Mouse (Mus musculus) mouse embryonic stem cell (cell line): ENCODE measurements around the gene Neurl2.
"Not testable (repeated sequence)": the region's sequence is repeated elsewhere in the genome, so short reads cannot be mapped to it uniquely, and the experiment has no call there.

Experiments
- in situ Hi-C, 2 experiments: fragments of 300-500 bp; cut with MboI; formaldehyde crosslinking; loops; 1 replicate in 1 of 2; 3 replicates in 1 of 2; pipeline ENCODE4 v1.14.3; 2019 to 2020; ENCODE audit warnings: low sequenced_read_pairs in 2 of 2, low pct_unique_long_range_greater_than_20kb in 1 of 2, mixed read lengths in 1 of 2; ENCODE audit not compliant: unreplicated experiment in 1 of 2

Gene Neurl2

DNA sequence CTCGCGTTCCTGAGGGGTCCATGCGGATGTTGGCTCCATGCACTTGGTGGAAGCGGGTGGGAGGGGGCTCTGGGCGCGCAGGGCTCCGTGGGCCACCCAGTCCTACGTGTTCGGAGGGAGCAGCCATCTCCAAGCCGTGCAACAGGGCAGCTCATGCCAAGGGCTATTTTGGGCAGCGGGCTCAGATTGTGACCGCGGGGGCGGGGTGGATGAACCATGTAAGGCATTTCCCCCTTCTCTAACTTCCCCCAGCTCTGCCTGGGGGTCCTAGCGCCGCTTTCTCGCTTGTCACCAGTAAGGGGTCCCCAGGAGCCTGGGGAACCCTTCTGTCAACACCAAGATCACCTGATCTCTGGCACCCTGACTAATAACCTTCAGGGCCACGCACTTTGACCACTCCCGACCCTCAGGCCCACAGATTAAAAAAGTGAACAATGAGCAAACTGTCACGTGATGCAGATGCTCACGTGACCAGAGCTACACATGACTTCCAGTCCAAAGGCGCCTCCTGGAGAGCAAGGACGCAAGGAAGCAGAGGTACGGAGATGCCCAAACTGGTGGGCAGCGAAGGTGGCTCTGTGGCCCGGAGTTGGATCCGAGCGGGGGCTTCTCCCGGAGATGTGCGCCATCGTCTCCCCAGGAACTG lies at the start of gene Neurl2:
Gene Neurl2 (minus strand): TSS at position 143 of the 646 bp plus-strand sequence.
- in situ Hi-C loops: no loop called here

GRCm38 (mm10) chr2:164882619-164883018 lies 49.4 kb upstream of the Neurl2 start:
- in situ Hi-C loops: no loop called here

DNA sequence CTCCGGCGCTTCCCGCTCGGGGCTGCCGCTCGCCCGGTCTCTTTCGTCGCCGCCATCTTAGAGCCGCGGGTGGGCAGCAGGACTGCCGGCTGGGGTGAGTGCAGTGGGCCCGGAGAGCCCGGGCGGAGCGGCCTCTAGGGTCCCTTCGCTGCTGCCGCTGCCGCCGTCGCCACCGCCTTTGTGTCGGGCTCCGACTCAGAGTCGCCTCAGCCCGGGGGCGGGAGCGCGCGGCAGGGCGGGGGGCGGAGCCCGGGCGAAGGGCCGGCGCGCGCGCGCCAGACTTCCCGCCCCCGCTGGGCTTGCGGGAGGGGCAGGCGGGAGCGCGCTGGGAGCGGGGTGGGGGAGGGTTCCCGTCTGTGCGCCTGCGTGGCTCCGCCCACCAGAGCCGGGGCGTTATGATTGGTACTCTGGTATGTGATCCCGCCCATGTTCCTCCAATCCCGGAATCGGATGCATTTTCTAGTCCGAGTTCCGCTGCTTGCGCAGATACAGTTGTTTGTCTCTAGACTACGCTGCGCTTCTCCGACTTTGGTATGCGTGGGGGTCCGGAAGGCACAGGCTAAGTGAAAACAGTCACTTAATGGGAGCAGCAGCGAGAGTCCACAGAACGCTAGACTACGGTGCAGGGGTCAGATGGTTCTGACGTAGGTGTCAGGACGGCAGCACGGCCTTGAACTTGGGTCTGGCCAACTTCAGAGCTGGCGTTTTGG lies 46.5 kb upstream of the Neurl2 start:
- in situ Hi-C loops: no loop called here

DNA sequence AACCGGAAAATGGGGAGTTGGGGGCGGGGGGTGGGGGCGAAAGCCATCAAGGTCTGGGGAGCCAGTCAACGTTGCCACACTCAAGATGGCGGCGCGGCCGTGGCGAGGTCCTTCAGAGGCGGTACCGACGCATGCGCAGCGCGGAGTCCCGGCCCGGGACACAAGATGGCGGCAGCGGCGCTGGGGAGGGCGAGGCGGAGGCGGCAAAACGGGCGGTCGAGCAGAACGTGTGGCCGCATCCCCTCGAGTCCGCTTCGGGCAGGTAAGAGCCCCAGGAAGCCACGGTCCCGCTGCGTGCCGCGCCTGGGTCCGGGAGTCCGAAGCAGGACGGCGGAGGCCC lies 45.9 kb upstream of the Neurl2 start, which contains the start of gene Pcif1:
Gene Pcif1 (plus strand): TSS at position 77 of the 340 bp plus-strand sequence.
- in situ Hi-C loops: no loop called here

GRCm38 (mm10) chr2:164878509-164879227 lies 45.4 kb upstream of the Neurl2 start:
- in situ Hi-C loops: no loop called here

DNA sequence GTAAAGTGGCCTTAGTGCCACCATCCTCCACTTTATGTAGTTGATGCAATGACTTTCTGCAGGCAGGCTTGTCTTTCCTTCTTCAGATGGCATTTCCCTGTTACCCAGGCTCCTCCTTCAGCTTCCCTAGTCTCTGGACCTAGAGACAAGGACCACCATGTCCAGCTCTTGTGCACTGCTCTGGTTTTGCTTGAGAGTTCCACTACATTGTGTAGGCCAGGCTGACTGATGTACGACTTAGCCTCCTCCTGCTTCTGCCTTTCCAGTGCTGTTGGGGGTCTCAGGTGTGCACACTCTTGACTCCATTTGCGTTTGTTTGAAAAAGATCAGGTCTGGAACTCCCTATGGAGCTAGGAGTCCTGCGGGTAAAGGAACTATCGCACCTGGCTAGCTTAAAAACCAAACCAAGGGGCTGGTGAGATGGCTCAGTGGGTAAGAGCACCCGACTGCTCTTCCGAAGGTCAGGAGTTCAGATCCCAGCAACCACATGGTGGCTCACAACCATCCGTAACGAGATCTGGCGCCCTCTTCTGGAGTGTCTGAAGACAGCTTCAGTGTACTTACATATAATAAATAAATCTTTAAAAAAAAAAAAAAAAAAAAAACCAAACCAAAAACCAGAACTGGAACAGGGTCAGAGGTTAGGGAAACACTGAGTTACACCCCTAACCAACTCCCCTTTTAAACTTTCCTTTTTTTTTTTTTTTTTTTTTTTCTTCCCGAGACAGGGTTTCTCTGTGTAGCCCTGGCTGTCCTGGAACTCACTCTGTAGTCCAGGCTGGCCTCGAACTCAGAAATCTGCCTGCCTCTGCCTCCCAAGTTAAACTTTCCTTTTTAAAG lies 44.3 kb upstream of the Neurl2 start:
- in situ Hi-C loops: not testable (repeated sequence)

DNA sequence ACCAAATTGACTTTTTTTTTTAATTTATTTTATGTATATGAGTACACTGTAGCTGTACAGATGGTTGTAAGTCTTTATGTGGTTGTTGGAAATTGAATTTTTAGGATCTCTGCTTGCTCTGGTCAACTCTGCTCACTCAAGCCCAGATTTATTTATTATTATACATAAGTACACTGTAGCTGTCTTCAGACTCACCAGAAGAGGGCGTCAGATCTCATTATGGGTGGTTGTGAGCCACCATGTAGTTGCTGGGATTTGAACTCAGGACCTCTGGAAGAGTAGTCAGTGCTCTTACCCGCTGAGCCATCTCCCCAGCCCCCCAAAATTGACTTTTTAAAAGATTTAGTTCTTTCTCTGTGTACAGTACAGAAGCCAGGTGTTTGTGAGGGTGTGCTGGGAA lies 42.4 kb upstream of the Neurl2 start:
- in situ Hi-C loops: not testable (repeated sequence)

- in situ Hi-C loops: no loop called here
Observed at GRCm38 (mm10) chr2:164874239-164874769, 41.0 kb upstream of the Neurl2 start.

DNA sequence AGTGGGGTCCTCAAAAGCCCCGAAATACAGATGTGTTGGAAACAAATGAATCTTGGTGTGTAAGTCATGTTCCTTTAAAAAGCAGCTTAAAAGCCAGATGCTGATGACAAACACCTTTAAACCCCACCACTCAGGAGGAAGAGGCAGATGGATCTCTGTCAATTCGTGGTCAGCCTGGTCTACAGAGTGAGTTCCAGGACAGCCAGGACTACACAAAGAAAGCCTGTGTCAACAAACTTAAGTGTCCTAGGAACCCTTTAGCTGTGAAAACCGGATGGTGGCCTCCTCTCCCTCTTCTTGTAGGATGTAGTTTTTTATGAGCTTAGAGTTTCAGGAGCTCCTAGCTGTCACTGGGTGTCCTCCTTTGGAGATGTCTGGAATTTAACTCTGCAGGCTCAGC lies 40.4 kb upstream of the Neurl2 start:
- in situ Hi-C loops: no loop called here

- in situ Hi-C loops: no loop called here
Observed at GRCm38 (mm10) chr2:164871602-164872303, 38.5 kb upstream of the Neurl2 start.

- in situ Hi-C loops: no loop called here
Observed at GRCm38 (mm10) chr2:164868491-164868890, 35.2 kb upstream of the Neurl2 start.

- in situ Hi-C loops: no loop called here
Observed at GRCm38 (mm10) chr2:164867566-164867965, 34.3 kb upstream of the Neurl2 start.

DNA sequence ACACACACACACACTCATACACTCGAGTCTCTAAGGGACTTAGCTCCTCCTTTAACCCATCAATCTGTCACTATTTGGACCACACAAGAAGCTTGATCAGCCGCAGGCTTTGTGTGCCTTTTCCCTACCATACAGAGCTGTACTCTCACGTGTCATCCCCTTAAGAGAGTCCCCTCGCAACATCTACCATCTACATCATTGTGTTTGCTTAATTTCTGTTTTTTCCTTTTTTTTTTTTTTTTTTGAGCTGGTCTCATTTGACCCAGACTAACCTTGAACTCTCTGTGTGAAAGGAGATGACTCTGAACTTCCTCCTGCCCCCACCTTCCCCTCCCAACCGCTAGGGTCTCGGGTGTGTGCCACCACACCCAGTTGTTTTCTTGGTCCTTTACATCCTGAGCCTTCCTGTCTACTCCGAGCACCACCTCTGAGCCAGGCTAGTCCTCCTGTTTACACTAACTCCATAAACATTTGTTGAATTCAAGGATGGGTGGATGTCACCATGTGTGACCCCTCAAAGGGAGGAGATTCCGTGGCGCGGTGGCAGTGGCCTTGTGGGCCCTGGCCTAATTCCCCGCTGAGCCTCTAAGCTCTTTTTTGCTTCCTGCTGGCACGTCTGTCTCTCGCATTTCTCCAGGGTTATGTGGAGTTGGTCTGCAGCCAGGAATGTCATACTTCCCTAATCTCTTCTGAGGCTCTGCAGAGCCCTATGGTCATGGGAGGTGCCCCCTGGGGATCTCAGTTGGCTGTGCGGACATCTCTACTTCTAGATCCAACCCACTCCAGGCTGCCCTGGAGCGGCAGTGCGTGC lies 33.7 kb upstream of the Neurl2 start:
- in situ Hi-C loops: no loop called here

GRCm38 (mm10) chr2:164864593-164864992 lies 31.3 kb upstream of the Neurl2 start:
- in situ Hi-C loops: no loop called here

- in situ Hi-C loops: not testable (repeated sequence)
Observed at GRCm38 (mm10) chr2:164863411-164863810, 30.2 kb upstream of the Neurl2 start.

DNA sequence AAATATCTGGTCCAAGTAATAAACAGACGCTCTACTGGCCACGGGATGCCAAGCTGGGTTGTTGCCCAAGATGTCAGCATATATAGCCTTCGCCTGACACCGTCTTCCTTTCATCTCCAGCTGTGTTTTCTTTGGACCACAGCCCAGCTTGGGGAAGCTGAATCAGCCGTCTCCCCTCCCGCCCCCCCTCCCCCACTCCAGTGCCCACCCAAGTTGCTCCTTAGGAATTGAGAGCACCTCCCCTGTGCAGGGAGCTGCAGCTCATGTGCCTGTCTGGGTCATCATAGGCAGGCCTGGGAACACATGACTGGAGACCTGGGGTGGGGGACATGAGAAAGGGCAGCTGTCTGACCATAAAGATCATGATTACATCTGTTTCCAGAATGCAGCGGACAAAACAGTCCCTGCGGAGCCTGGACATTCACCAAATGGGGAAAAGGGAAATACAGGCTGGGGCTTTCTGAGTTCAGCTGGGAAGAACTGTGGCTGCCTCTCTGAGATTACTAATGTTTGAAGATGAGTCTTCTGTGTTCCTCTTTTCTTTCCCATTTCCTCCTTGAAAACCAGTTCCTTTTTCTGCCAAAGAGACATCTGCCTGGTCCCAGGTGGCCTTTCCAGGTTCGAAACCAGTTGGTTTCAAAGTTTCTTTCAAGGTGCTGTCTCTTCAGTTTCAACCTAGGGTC lies 29.1 kb upstream of the Neurl2 start:
- in situ Hi-C loops: no loop called here

- in situ Hi-C loops: no loop called here
Observed at GRCm38 (mm10) chr2:164861094-164861493, 27.8 kb upstream of the Neurl2 start.
